Mouse (Mus musculus) limb, embryonic 14.5 days (tissue): ENCODE measurements at regions not wholly inside any gene's neighbourhood (a gene's known extent, or its start where the extent isn't known, plus 50 kb on each side); places are given as distances from the start of the nearest gene placed in this dataset.

Source experiments
- ATAC-seq: fragments of 200-750 bp; cut with Nextera tagmentation; 2 replicates; pipeline ENCODE4 v1.8.0; 2017; ENCODE audit warnings: low read depth, moderate number of reproducible peaks, moderate TSS enrichment; ENCODE audit not compliant: low FRiP score
- DNase-seq: peaks from one replicate; pipeline ENCODE4 v3.0.0-alpha.2; 2015; ENCODE audit warnings: low spot score
- H3K27ac ChIP-seq: fragments of 300-500 bp; sonication (generic); replicated peaks from 2 replicates; pipeline ENCODE4 v1.5.1; 2014; ENCODE audit warnings: low read depth, mild to moderate bottlenecking, low read length, moderate library complexity, mixed read lengths
- H3K27me3 ChIP-seq: fragments of 300-500 bp; sonication (generic); 2 replicates; pipeline ENCODE4 v1.6.1; 2014; ENCODE audit warnings: low read length, mixed read lengths; ENCODE audit not compliant: control insufficient read depth, insufficient read depth
- H3K36me3 ChIP-seq: fragments of 300-500 bp; sonication (generic); 2 replicates; pipeline ENCODE4 v1.6.1; 2014; ENCODE audit warnings: mild to moderate bottlenecking, low read length, moderate library complexity, mixed read lengths; ENCODE audit not compliant: control insufficient read depth, insufficient read depth
- H3K4me1 ChIP-seq: fragments of 300-500 bp; sonication (generic); 2 replicates; pipeline ENCODE4 v1.6.1; 2014; ENCODE audit warnings: antibody characterized with exemption, low read length, mixed read lengths; ENCODE audit not compliant: control insufficient read depth, insufficient read depth
- H3K4me2 ChIP-seq: fragments of 300-500 bp; sonication (generic); replicated peaks from 2 replicates; pipeline ENCODE4 v1.6.1; 2014; ENCODE audit warnings: low read depth, mild to moderate bottlenecking, low read length, moderate library complexity; ENCODE audit not compliant: severe bottlenecking
- H3K4me3 ChIP-seq: fragments of 300-500 bp; sonication (generic); replicated peaks from 2 replicates; pipeline ENCODE4 v1.5.1; 2014; ENCODE audit warnings: low read length
- H3K9ac ChIP-seq: fragments of 300-500 bp; sonication (generic); 2 replicates; pipeline ENCODE4 v1.6.1; 2014; ENCODE audit warnings: mild to moderate bottlenecking, low read depth, low read length, moderate library complexity; ENCODE audit not compliant: severe bottlenecking
- H3K9me3 ChIP-seq: fragments of 300-500 bp; sonication (generic); 2 replicates; pipeline ENCODE4 v1.6.1; 2016; ENCODE audit warnings: low read length; ENCODE audit not compliant: control insufficient read depth
- POLR2A ChIP-seq: fragments of 200-500 bp; IDR thresholded peaks from 2 replicates; pipeline ENCODE4 v1.8.0; 2012; ENCODE audit warnings: inconsistent platforms, mild to moderate bottlenecking, moderate library complexity, borderline replicate concordance; ENCODE audit not compliant: insufficient read depth, insufficient read length; ENCODE audit errors: extremely low read depth
- WGBS: fragments of 180-500 bp; shearing (Covaris S2); extraction: QIAGEN DNeasy Blood & Tissue Kit; methylation state at CpG from one replicate; pipeline ENCODE4 v1.1.7; 2014; 5-methylcytosine and 5-hydroxymethylcytosine counted together

DNA sequence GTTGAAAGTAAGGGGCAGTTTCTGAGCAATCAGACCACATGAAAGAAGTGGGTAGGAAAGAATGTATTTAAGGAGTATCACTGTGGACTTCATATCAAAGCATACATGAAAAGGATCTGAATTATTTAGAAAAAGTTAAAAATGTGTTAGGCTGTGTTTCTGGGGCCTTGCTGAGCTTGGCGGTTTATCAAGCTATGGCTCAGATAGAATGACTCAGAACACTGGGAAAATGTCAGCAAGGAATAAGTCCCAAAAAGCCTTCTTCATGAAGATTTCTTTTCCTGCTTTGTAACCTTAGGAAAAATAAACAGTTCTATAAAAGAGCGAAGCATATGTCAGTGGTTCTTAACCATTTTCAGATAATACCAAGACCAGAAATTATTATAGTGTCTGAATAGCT lies 56.0 kb upstream of the Plxna4 start:
- no peak for DNase-seq
- H3K4me1 ChIP-seq = no peaks in the 10 kb centered on the region
- TF ChIP-seq POLR2A = no peak
- no peak overlapping the region for H3K4me2 ChIP-seq
- H3K36me3 ChIP-seq = no peaks in the 10 kb centered on the region
- 97% methylated on average over 2 of the region's 2 CpGs for WGBS
- no peak for ATAC-seq
- no peaks in the 10 kb centered on the region for H3K9me3 ChIP-seq
- H3K9ac ChIP-seq = no peak overlapping the region
- no peak overlapping the region for H3K27ac ChIP-seq
- H3K4me3 ChIP-seq = no peak overlapping the region
- no peaks in the 10 kb centered on the region for H3K27me3 ChIP-seq

DNA sequence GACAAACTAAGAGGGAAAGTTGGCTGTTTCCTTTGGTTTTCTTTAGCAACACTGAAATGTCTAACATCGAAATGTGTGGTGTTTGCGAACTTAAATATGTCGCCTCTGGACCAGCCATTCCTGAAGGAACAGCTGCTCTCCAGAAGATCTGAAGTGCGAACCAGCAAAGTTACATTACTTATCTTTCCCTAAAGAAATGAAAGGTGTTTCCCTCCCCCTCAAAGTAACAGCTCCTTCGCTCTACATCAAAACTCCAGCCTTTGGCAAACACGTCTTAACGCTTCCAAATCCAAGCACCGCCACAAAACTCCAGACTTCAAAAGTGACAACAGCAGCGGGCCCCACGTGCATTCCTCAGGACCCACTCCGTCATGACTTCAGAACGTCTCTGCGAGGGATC lies 50.9 kb upstream of the Plxna4 start:
- Histone ChIP-seq H3K4me2 (no peak overlapping the region), H3K36me3 (no peaks in the 10 kb centered on the region), H3K9me3 (no peaks in the 10 kb centered on the region), H3K27me3 (no peaks in the 10 kb centered on the region), H3K9ac (no peak overlapping the region), H3K27ac (no peak overlapping the region), H3K4me1 (no peaks in the 10 kb centered on the region), H3K4me3 (no peak overlapping the region)
- DNase-seq = no peak
- no peak for ATAC-seq
- TF ChIP-seq POLR2A = no peak
- 78% methylated on average over 13 of the region's 13 CpGs for WGBS
